Mouse (Mus musculus) heart, adult 8-10 months (tissue): ENCODE results near the gene Fmo1. TPM values are rescaled to one million over a fixed set of nuclear protein-coding genes. Genes with fewer than 3 reads are reported as not detected.
A peak's percentile ranks its signal among the peaks of the same experiment; 100 is the strongest.

Experiments
- DNase-seq: peaks from one replicate; pipeline ENCODE4 v3.0.0; 2022; ENCODE audit warnings: low spot score
- total RNA-seq, 4 experiments: library from RNA; stranded (reverse); gene quantifications; 2 replicates each; pipeline ENCODE4 v1.2.4; 2022

Gene Fmo1
- 10 to 100 TPM; 31.3 to 36.7 (median 35.1) TPM for total RNA-seq

- DNase-seq = peak; percentile 68
Measured at GRCm38 (mm10) chr1:162866280-162866681, at the start of gene Fmo1. Gene Fmo1, minus strand, starts transcription at chr1:162866610.

GRCm38 (mm10) chr1:162914932-162915556 lies 48.6 kb upstream of the Fmo1 start:
- no peak for DNase-seq

DNA sequence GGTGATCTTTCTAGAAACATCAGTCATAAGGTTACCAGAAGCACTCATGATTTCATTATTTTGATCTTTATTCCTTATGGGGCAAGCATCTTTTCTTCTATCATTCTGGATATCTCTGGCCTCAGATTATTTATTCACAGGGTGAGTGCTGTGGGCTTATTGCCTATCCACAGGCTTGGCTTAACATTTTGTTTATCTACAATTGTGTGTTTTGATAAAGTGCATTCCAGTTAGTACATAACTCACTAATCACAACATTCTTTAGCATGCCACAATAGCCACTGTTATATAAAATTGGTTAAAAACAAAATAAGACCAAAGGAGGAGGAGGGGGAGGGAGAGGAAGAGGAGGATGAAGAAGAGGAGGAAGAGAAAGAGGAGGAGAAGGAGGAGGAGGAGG lies 45.7 kb upstream of the Fmo1 start:
- no peak for DNase-seq

DNA sequence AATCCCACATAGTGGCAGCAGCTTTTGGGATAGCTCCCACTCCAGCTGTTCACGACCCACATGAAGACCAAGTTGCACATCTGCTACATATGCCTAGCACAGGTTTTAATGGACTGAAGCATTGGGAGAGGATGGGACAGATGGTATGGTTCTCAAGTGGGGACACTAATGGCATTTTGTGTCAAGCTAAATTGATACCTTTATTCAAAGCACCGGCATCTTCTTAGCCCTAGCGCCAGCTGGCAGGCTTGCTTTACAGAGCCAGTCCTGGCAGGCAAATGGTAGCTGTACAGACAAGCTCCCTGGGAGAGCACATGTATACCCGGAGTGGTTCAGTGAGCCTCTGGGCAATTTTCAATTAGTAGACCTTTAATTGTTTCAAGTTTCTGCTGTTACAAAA lies 35.5 kb upstream of the Fmo1 start:
- DNase-seq = no peak

GRCm38 (mm10) chr1:162897838-162898811 lies 31.7 kb upstream of the Fmo1 start, which contains the start of gene Fmo2:
Gene Fmo2, minus strand, starts transcription at chr1:162898726.
- DNase-seq = peak; percentile 71

DNA sequence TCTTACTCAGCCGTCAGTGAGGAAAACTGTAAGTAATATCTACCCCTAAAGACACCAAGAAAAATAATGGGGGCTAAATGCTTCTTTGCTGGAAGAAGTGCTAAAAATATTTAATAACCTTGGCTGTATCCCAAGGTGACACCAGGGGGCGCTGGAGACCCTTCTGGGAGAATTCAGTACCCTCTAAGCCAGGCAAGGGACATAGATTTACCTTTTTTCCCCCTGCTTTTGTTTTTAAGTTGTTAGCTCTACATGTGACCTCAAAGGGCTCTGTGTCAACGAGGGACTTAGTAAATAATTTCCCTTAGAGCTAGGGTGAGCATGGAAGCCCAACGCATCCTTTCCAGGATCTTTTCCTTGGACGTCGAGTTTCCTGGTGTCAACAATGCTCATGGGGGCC lies 29.5 kb upstream of the Fmo1 start:
- peak; percentile 79 for DNase-seq

DNA sequence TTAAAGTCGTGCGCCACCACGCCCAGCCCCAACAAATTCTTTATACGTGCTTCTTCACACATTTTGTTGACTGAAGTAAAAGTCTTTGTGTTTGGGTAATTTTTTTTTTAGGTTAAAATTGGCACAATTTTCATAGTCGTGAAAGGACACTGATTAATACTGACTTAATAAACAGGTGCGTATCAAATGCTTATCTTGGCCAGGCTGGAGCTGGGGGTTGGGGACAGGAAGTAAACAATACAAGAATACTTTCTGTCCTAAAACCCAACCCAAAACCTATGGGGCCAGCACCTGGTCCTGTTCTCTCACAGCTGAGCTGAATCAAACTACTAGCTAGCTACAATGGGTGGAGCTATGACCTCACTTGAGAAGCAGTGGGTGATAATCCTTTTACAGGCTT lies 26.6 kb upstream of the Fmo1 start:
- DNase-seq = no peak

- DNase-seq = no peak
Measured at GRCm38 (mm10) chr1:162891980-162892451, 25.6 kb upstream of the Fmo1 start.

- no peak for DNase-seq
Measured at GRCm38 (mm10) chr1:162888646-162889045, 22.2 kb upstream of the Fmo1 start.

DNA sequence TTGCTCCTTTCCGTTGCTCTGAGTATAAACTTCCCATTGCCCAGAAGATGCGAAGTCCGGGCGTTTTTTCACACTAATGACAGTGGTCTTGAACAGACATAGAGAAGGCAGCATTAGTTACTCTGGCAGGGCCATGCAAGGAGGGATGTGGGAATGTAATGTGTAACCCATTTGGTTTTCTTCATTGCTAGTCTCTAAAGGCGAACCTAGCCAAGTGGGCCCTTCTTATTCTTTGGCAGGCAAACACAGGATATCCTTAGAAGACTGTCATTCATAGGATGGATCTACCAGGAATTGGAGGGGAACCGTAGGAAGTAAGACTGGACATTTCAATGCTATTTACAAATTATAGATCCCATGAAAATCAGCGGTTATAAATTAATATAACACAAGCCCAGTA lies 21.2 kb upstream of the Fmo1 start:
- no peak for DNase-seq

DNA sequence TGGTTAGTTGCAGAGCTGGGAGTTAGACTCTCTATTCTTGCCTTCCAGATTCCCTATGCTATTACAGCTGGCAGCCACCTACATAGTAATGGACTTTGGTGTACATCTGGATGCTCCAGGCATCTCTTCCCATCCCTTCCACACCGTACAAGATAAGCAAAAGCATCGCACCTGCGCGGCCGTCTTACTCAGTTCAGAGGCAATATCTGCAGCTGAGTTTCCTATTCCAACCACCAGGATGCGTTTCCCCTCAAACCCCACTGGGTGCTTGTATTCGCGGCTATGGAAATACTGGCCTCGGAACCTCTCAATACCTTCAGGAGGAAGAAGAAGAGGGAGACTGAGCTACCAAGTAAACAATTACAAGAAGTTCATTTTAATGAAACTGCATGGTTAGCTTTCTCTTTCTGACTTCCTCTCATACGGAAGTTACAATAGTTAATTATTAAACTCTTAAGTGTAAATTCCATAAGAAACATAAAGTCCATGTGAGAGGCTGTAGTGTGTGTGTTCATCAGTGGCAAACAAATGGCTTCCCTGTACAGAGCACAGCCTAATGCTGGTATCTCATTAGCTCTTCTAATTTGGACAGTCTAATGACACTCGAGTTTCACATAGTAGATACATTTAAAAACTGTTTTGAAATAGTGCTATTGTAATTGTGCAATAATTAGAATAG lies 19.9 kb upstream of the Fmo1 start:
- no peak for DNase-seq

- DNase-seq = no peak
Measured at GRCm38 (mm10) chr1:162882681-162883080, 16.3 kb upstream of the Fmo1 start.

- peak; percentile 72 for DNase-seq
Measured at GRCm38 (mm10) chr1:162879595-162880369, 13.4 kb upstream of the Fmo1 start.

DNA sequence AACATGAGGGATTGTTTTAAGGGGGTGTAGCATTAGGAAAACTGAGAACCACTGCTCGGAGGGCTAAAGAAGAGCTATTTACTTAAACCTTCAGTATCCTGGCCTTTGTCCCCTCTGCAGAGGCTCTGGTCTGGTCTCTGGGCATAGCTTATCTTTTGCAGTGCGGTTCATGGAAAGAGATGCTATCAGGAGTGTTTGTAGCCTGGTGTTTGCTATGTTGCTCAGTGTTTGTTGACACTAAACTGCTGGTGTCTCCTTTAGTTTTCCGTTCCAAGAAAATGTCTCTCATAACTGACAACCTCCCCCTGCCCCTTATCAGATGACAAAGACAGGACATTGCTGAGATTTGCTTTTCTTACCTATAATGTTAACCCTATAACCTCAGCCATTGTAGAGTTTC lies 8.7 kb upstream of the Fmo1 start:
- no peak for DNase-seq

GRCm38 (mm10) chr1:162871701-162872311 lies 5.4 kb upstream of the Fmo1 start:
- DNase-seq = no peak

DNA sequence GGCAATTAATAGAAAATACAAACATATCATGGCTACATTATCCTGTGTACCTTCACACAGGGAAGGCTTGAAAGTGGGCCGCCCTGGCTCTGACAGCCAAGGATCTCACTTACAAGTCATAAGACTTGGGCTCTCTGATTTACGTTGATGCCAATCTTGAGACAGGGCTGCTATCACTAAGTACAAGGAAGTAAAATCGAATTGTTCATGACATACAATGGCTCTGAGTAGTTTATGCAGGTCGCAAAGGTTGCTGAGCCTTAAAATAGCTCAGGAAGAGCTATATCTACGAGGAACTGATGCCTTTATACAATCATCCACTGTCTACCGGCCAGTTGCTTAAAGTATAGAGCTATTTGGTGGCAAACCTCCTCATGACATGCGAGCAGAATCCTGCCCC lies 4.6 kb upstream of the Fmo1 start:
- DNase-seq = no peak

DNA sequence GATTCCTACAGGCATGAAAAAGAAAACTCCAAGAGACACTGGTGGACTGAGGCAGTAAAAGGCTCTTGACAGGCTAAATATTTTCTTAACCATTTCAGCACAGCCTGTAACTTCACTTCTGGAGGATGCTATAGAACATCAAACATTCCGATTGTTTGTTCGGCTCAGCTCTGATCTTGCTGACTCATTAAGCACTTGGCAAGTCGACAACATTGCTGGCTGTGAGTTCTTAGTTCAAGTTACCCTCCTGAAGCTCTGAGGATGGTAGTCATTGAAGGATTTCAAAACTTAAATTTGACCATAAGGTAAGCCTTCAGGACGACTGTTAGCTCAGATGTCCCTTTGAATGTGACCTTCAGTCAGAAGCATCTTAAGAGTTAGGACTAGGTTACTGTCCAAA lies 986 bp upstream of the Fmo1 start:
- no peak for DNase-seq

DNA sequence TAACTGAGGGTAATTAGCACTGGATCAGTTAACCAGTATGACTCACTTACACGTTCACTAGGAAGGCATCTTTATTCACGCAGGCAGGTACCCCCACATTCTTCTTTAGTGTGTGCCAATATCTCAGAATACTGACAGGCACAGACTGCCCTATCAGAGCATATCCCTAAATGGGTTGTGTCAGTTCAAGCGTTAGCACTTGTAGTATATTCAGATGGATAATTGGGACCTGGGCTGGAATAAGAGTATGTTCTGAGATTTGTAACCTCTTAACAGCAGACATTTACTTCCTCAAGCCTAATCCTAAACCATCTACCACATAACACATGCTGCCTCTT lies 948 bp downstream of the Fmo1 start:
- DNase-seq = no peak

GRCm38 (mm10) chr1:162864816-162865492 lies 1.5 kb downstream of the Fmo1 start:
- no peak for DNase-seq

GRCm38 (mm10) chr1:162864279-162864678 lies 2.1 kb downstream of the Fmo1 start:
- no peak for DNase-seq

DNA sequence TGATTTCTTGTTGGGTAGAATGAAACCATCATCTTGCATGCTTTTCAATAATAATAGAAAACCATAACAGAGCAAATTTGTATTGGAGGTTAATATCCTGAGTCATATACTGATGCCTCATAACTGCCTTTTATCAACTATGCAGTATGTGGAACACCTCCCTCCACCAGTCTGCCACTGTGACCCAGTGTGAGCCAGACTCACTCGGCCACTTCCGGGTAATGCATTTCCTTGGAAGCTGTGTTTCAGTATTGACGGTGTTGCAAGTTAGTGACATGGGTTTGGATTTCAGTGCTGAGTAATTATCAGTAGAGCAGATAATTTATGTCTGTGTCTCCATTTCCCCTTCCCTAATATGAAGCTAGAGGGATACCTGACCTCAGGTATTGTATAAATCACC lies 2.8 kb downstream of the Fmo1 start:
- no peak for DNase-seq
